Mouse (Mus musculus) C2C12 (cell line): ENCODE results near the gene Fam19a1.

Source experiments
- CTCF ChIP-seq: IDR thresholded peaks from one replicate; pipeline ENCODE4 v1.5.1; 2011; ENCODE audit not compliant: control insufficient read depth, insufficient read depth, insufficient read length
- MAX ChIP-seq: IDR thresholded peaks from one replicate; pipeline ENCODE4 v1.6.1; 2011; ENCODE audit warnings: mild to moderate bottlenecking, control low read depth

- TF ChIP-seq CTCF, result no peak
- no peak for TF ChIP-seq MAX
These were observed 324.9 kb downstream of the Fam19a1 start for GRCm38 (mm10) chr6:96437814-96438213.
